Mouse (Mus musculus): ENCODE measurements around the gene Rbks.

GRCm38 (mm10) chr5:31630064-31630463 lies 67.4 kb downstream of the Rbks start:
- TF ChIP-seq EP300 (IDR thresholded peaks at IDR 0.05; ENCODE audit: low read depth) (no peak), CTCF (IDR thresholded peaks at IDR 0.05; ENCODE audit: low read depth) (no peak)

Data from liver, embryonic 14.5 days (tissue).